Mouse (Mus musculus) erythroblast, embryonic 14.5 days (primary cell): ENCODE measurements around the gene Gm42715. TPM values are rescaled to one million over a fixed set of nuclear protein-coding genes. Genes with fewer than 3 reads are reported as not detected.

Source experiments
- H3K27me3 ChIP-seq: 2 replicates; pipeline ENCODE4 v1.6.1; 2012; ENCODE audit warnings: inconsistent platforms; ENCODE audit not compliant: control insufficient read depth
- H3K36me3 ChIP-seq: 2 replicates; pipeline ENCODE4 v1.6.1; 2012; ENCODE audit warnings: mild to moderate bottlenecking, inconsistent platforms; ENCODE audit not compliant: control insufficient read depth
- H3K4me1 ChIP-seq: 2 replicates; pipeline ENCODE4 v1.6.1; 2012; ENCODE audit warnings: inconsistent platforms; ENCODE audit not compliant: control insufficient read depth
- H3K4me3 ChIP-seq: replicated peaks from 2 replicates; pipeline ENCODE3; 2012; ENCODE audit warnings: moderate library complexity, mild to moderate bottlenecking, inconsistent platforms
- H3K9me3 ChIP-seq: 2 replicates; pipeline ENCODE4 v1.6.1; 2012; ENCODE audit warnings: low read length, inconsistent platforms, mixed read lengths; ENCODE audit not compliant: control insufficient read depth
- GATA1 ChIP-seq: IDR thresholded peaks from 2 replicates; pipeline ENCODE4 v1.6.1; 2012; ENCODE audit warnings: low read length, inconsistent platforms, mixed read lengths
- TAL1 ChIP-seq: IDR thresholded peaks from 3 replicates; pipeline ENCODE4 v1.6.1; 2012; ENCODE audit warnings: low read length, inconsistent platforms, mixed read lengths
- polyA plus RNA-seq: library from polyadenylated mRNA; stranded (reverse); fragments of >175 nt; gene quantifications from 2 replicates; pipeline ENCODE4 v1.2.3, GENCODE M21; 2012

Gm42715 gene
- polyA plus RNA-seq: 7.0 and 7.8 TPM in 2 replicates

DNA sequence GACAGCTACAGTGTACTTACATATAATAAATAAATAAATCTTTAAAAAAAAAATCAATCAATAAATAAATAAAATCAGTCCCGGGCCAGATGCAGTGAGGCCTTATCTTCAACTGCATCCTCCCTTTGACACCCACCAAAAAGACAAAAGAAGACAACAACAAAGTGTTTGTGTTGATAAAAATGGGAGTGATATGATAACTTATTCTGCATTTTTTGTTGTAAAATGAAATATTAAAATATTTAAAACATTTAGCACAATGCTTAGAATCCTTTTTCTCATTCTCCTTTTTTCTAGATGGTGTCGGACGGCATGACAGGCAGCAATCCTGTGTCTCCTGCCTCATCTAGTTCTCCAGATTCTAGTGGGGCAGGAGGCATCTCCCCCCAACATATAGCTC, at the start of gene Gm42715:
Gm42715 (plus strand) TSS at position 301 of the 400 bp plus-strand sequence.
- Histone ChIP-seq H3K4me3 (no peak within 1 kb of the TSS), H3K27me3 (no peaks in the 10 kb centered on the region), H3K9me3 (no peaks in the 10 kb centered on the region), H3K36me3 (peaks cover 98% of the 10 kb centered on the region), H3K4me1 (peaks cover 11% of the 10 kb centered on the region)
- TF ChIP-seq GATA1 (no peak), TAL1 (no peak)

DNA sequence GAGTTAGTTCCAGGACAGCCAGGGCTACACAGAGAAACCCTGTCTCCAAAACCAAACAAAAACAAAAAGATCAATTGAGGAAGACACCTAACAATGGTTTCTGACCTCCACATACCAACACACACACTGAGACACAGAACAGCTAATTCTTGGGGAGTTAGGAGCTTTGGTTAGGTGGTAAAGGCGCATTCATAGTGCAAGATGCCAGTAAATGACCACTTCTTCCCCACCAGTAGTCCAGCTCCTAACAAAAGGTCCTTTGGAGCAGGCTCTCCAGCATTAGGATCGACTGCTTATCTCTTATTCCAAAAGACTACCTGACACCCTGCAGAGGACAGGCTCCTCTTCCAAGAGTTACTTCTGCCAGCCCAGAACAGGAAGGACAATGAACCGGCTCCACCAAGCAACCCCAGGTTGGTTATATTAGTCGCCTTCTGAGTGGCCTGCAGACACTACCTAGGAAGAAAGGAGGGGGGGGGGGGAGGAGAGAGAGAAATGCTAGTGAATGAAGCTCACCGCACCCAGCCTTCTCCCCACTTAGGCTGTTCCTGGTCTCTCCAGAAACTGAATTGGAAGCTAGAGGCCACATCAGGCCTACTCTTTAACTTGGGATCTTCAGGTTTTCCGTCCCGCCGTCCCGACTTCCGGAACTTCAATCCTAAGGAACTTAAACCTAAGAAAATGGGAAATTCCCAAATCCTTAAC, 49.2 kb upstream of the Gm42715 start:
- Histone ChIP-seq H3K27me3 (no peaks in the 10 kb centered on the region), H3K4me3 (peak overlapping the region; percentile 93), H3K9me3 (peaks cover 6% of the 10 kb centered on the region), H3K36me3 (peaks cover 69% of the 10 kb centered on the region), H3K4me1 (peaks cover 47% of the 10 kb centered on the region)
- TF ChIP-seq GATA1 (no peak), TAL1 (no peak)

DNA sequence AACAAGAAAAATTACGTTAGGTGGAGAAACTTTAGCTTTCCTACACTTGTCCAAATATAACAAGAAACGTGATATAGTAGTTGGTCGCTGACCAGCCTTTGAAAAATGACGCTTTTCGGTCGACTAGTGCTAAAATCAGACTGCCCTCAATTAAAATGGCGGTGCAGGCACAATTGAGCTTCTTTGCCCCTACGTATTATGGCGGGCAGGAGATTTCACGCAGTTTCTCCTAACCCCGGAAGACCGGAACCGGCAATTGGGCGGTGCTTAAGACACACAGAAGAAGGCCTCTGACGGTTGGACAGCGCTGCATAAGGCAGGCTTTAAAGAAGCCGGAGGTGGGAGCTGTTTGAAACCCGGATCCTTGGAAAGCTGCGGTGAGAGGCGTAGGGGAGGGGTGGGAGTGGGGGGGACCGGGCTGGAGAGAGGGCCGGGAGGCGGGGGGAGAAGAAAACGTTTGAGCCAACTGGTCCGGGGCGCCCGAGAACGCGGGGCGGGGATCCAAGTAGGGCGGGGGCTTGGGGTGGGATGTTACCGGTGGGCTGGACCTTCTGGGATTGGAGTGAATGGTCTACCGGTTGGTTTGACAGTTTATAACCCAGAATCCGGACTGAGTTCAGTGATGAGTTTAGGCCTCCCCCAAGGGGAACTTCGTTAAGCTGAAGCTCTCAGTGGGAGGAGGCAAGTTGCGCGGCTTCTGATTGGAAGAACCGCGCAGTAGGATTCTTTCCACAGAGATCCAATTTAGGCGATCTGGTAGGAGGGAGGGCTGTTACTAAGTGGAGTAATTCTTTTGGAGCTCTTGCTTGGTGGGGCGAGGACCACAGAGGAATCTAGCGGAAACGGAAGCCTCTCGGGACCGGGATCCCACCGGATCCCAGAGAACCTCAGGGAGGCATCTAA, 48.4 kb upstream of the Gm42715 start:
- Histone ChIP-seq H3K4me1 (peaks cover 47% of the 10 kb centered on the region), H3K4me3 (peak overlapping the region; percentile 93), H3K27me3 (no peaks in the 10 kb centered on the region), H3K9me3 (peaks cover 6% of the 10 kb centered on the region), H3K36me3 (peaks cover 71% of the 10 kb centered on the region)
- TF ChIP-seq TAL1 (no peak), GATA1 (no peak)

DNA sequence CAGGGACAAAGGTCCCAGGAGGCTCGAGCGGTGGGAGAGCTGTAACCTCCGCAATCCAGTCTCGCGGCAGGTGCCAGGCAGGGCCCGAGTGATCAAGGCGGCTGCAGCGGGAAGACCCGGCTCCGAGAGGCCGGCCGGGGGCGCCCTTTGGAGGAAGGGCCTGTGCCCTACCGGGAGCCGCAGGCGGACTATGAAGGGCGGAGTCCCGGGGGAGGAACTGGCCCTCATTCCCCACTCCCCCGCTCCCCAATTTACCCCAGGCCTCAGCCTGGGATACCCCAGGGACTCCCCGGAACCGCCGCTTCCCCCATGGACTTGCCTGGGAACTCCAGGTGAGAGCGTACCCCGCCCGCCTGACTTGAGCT, 47.8 kb upstream of the Gm42715 start:
- H3K27me3 ChIP-seq: no peaks in the 10 kb centered on the region
- peaks cover 6% of the 10 kb centered on the region for H3K9me3 ChIP-seq
- peak overlapping the region; percentile 93 for H3K4me3 ChIP-seq
- peaks cover 73% of the 10 kb centered on the region for H3K36me3 ChIP-seq
- TF ChIP-seq GATA1: no peak
- no peak for TF ChIP-seq TAL1
- H3K4me1 ChIP-seq: peaks cover 51% of the 10 kb centered on the region

DNA sequence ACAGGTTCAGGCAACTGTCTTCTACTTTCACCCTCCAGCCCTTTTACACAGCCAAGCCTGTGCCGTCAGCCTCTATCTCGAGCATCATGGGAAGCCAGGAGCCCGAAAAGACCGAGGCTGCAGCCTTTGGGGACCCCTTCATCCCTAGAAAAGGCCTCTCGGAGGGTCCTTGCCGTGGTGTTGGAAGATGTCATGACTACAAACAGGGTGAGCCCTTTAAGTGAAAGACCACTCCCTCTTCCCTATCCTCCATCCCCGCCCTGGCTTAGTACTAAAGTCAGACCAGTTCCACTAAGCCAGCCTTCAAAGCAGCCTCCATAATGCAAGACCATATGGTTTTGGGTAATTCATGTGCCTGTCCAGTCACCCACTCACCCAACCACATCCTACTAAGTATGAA, 47.3 kb upstream of the Gm42715 start:
- H3K4me1 ChIP-seq: peaks cover 54% of the 10 kb centered on the region
- no peak for TF ChIP-seq GATA1
- no peak for TF ChIP-seq TAL1
- peak overlapping the region; percentile 93 for H3K4me3 ChIP-seq
- no peaks in the 10 kb centered on the region for H3K27me3 ChIP-seq
- H3K36me3 ChIP-seq: peaks cover 73% of the 10 kb centered on the region
- H3K9me3 ChIP-seq: peaks cover 6% of the 10 kb centered on the region

DNA sequence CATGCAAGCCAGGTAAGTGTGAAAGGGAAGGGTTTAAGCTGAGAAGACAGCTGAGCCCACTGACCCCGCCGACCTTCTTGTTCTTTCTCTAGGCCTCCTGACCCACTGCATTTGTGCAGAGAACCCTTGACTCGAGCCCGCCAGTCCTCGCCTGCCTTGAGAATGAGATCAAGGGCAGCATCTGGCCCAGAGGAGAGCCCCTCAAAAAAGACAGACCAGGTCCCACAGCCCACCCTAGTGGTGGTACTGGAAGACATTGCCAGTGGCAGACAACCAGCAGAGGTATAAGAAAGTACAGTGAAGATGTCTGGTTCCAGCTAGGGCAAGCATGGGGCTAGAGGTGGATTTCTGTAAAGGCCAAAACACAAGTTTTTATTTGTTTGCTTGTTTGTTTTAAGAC, 45.7 kb upstream of the Gm42715 start:
- Histone ChIP-seq H3K9me3 (no peaks in the 10 kb centered on the region), H3K4me1 (peaks cover 62% of the 10 kb centered on the region), H3K4me3 (no peak overlapping the region), H3K27me3 (no peaks in the 10 kb centered on the region), H3K36me3 (peaks cover 60% of the 10 kb centered on the region)
- TF ChIP-seq TAL1 (no peak), GATA1 (no peak)

DNA sequence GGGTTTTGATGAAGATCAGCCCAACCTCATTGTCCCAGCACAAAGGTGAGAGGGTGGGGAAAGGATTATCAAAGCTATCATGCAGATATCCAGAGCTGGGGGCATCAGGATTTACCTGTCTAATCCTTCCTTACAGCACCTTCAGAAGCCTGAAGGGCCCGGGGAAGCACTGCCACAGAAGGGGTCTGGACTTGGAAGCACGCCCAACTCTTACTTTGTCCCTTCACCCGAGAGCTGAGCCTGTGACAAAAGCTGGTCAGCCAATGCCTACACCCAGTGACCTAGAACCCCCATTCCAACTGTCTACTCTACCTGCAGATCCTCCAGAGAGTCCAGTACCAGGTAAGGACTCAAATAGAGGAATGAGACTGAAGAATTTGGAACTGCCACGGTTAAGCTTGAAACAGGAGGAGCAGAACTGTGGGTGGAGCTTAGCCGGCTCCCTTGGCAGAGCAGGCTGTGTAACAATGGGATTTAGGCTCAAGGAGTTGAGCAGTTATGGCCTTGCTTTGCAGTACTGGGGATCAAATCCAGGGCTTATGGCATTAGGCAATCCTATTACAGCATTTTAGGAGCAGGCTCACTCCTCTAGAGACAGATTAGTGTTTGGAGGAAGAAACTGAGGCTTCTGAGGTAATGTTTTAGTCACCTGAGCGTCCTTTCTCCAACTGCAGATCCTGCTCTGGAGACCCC, 44.9 kb upstream of the Gm42715 start:
- TF ChIP-seq TAL1 (no peak), GATA1 (no peak)
- no peak overlapping the region for H3K4me3 ChIP-seq
- H3K36me3 ChIP-seq: peaks cover 54% of the 10 kb centered on the region
- peaks cover 59% of the 10 kb centered on the region for H3K4me1 ChIP-seq
- no peaks in the 10 kb centered on the region for H3K27me3 ChIP-seq
- no peaks in the 10 kb centered on the region for H3K9me3 ChIP-seq

DNA sequence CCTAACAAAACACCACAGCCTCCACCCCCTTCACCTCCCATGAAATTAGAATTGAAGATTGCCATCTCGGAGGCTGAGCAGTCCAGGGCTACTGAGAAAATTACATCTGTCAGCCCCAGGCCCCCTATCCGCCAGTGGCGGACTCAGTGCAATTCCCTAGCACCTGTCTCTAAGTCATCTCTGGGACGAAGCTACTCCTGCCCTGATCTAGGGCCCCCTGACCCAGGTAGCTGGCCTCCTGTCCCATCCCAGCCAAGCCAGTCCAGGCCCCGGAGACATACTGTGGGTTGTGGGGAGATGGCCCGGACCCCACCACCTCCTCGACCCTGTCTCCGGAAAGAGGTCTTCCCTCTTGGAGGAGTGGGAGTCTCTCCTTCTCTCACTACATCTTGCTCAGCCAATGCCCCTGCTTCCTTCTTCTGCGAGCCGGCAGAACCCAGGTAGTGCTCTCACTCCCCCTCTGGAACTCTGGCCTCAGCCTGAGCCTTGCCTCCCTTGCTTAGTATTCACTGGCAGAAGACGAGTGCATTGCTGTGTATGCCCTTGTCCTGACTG, 44.1 kb upstream of the Gm42715 start:
- Histone ChIP-seq H3K27me3 (no peaks in the 10 kb centered on the region), H3K9me3 (no peaks in the 10 kb centered on the region), H3K4me3 (no peak overlapping the region), H3K36me3 (peaks cover 59% of the 10 kb centered on the region), H3K4me1 (peaks cover 60% of the 10 kb centered on the region)
- TF ChIP-seq GATA1 (no peak), TAL1 (no peak)

DNA sequence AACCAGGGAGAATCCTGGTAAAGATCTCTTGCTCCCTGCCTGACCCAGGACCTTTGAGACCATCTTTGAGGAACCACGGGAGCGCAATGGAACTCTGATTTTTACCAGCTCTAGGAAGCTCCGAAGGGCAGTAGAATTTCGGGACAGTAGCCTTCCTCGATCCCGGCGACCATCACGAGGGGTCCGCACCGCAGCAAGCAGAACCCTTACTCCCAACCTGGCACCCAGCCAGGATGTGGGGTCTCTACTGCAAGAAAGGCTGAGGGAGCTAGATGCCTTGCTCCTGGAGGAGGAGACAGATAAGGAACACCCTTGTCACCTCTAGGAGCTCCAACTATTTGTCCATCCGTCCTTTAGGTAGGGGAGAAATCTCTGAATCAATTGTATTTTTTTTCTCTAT, 43.0 kb upstream of the Gm42715 start:
- no peaks in the 10 kb centered on the region for H3K27me3 ChIP-seq
- peaks cover 70% of the 10 kb centered on the region for H3K36me3 ChIP-seq
- no peaks in the 10 kb centered on the region for H3K9me3 ChIP-seq
- TF ChIP-seq TAL1 (no peak), GATA1 (no peak)
- H3K4me1 ChIP-seq: peaks cover 66% of the 10 kb centered on the region
- H3K4me3 ChIP-seq: peak overlapping the region; percentile 92
